Mouse (Mus musculus): ENCODE measurements around the gene Srprb.

Gene Srprb

DNA sequence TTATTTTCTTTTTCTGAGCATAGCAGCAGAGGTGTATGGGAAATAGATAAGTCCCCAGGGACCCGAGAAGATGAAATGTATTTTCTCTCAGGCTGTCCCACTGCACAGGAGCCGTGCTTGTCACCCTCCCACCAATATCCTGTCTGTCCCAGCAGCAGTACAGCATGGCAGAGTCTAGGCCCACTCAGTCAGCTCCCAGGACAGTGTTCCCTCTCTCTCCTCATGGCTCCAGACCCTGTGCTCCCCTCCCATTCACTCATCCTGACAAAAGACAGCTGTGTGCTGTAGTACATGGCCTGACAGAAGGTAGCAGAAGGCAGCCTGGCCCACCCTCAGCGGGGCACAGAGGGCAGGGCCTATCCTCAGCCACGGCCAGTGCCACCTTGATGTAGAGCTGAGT, 58.1 kb downstream of the Srprb start:
- DNase-seq: no peak

DNA sequence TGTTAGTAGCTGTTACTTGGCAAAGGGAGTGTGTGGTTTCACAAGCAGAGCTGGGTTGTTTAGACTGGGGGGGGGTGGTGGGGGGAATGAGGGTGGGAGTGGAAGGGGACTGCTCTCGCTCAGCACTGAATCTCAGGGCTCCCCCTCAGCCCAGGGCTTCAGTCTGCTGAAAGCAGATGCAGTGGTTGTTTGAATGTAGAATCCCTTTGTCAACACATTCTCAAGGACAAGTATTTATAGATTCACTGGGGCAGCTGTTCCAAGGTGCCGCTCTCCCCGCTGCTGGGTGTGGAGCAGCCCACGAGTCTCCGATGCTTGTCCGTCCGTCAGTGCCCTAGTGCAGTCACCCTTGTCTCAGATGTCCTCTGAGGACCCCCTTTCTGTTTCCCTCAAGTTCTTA, 60.7 kb downstream of the Srprb start:
- DNase-seq: no peak

DNA sequence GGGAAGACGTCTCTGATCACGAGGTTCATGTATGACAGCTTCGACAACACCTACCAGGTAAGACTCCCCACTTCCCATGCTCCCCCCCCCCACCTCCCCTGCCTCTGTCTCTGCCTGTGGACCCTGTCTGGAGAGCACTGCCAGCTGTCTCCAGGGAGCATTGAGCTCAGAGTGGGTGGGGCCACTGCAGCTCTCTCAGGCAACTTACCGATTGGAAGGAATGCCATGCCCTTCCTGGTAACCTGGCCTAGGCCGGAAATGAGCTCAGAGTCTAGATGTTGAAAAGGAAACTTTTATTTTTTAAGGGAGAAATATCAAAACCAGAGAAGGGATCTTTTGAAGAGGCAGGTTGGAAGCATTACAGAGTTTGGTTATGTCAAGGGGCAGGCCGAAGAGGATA, 61.6 kb downstream of the Srprb start:
- no peak for DNase-seq

DNA sequence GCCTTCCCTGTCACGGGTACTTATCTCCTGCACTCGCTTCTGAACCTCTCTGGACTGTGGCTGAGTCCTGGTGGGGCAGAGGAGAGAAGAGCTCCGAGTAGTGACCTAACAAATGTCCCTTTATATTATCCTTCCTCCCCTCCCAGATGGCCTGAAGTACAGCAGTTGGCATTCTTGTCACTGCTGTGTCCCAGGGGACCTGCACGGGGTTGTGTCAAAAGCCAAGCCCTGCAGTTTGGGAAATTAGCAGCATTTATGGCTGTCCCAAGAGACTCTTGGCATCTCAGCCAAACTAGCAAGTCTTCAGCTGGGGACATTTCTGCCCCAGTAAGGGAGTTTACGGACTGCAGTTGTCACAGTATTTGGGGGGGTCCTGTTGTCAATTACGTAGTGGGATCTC, 62.5 kb downstream of the Srprb start:
- no peak for DNase-seq
